Mouse (Mus musculus) heart, postnatal 0 days (tissue): ENCODE measurements around the gene Wdr3. TPM values are rescaled to one million over a fixed set of nuclear protein-coding genes. Genes with fewer than 3 reads are reported as not detected.

Source experiments
- ATAC-seq: fragments of 200-750 bp; cut with Nextera tagmentation; 2 replicates; pipeline ENCODE4 v1.8.0; 2017; ENCODE audit warnings: low read depth, moderate number of reproducible peaks, moderate library complexity; ENCODE audit not compliant: insufficient read depth
- DNase-seq: peaks from one replicate; pipeline ENCODE4 v3.0.0-alpha.2; 2016; ENCODE audit warnings: low spot score
- H3K27ac ChIP-seq: fragments of 300-500 bp; sonication (generic); 2 replicates; pipeline ENCODE4 v1.5.1; 2014; ENCODE audit warnings: low read depth, mild to moderate bottlenecking
- H3K27me3 ChIP-seq: fragments of 300-500 bp; sonication (generic); 2 replicates; pipeline ENCODE4 v1.6.1; 2014; ENCODE audit warnings: low read length, mixed read lengths; ENCODE audit not compliant: control insufficient read depth, insufficient read depth
- H3K36me3 ChIP-seq: fragments of 300-500 bp; sonication (generic); replicated peaks from 2 replicates; pipeline ENCODE4 v1.6.1; 2014; ENCODE audit warnings: low read length, mixed read lengths; ENCODE audit not compliant: control insufficient read depth, insufficient read depth
- H3K4me1 ChIP-seq: fragments of 300-500 bp; sonication (generic); 2 replicates; pipeline ENCODE4 v1.6.1; 2014; ENCODE audit warnings: antibody characterized with exemption; ENCODE audit not compliant: control insufficient read depth, insufficient read depth
- H3K4me2 ChIP-seq: fragments of 300-500 bp; sonication (generic); 2 replicates; pipeline ENCODE4 v1.6.1; 2014; ENCODE audit warnings: low read depth, mild to moderate bottlenecking, low read length, moderate library complexity
- H3K4me3 ChIP-seq: fragments of 300-500 bp; sonication (generic); 2 replicates; pipeline ENCODE4 v1.5.1; 2014; ENCODE audit warnings: low read depth, low read length
- H3K9ac ChIP-seq: fragments of 300-500 bp; sonication (generic); replicated peaks from 2 replicates; pipeline ENCODE4 v1.6.1; 2014; ENCODE audit warnings: low read depth, low read length, mixed read lengths
- H3K9me3 ChIP-seq: fragments of 300-500 bp; sonication (generic); replicated peaks from 2 replicates; pipeline ENCODE4 v1.6.1; 2016; ENCODE audit warnings: low read length; ENCODE audit not compliant: control insufficient read depth
- CTCF ChIP-seq: IDR thresholded peaks from 2 replicates; pipeline ENCODE4 v1.5.1; 2016; ENCODE audit warnings: antibody characterized with exemption, control low read depth, low read depth
- EP300 ChIP-seq: IDR thresholded peaks from 2 replicates; pipeline ENCODE4 v1.6.1; 2016; ENCODE audit warnings: antibody characterized with exemption, low read depth
- WGBS: fragments of 180-500 bp; shearing (Covaris S2); extraction: QIAGEN DNeasy Blood & Tissue Kit; methylation state at CpG from one replicate; pipeline ENCODE4 v1.1.7; 2014; 5-methylcytosine and 5-hydroxymethylcytosine counted together
- polyA plus RNA-seq: library from polyadenylated mRNA; unstranded; fragments of >200 nt; fragmentation: Nextera tagmentation; extraction: Ambion mirVana; gene quantifications from 2 replicates; pipeline ENCODE4 v1.2.1, GENCODE M21; 2015
- total RNA-seq: library from RNA; depleted of rRNA; stranded (reverse); fragments of >200 nt; gene quantifications from 2 replicates; pipeline ENCODE4 v1.2.3, GENCODE M21; 2014; ENCODE audit warnings: low replicate concordance

Wdr3 gene
- total and polyA plus RNA-seq, 2 experiments from 2014 or later: 10.5 to 13.6 TPM

DNA sequence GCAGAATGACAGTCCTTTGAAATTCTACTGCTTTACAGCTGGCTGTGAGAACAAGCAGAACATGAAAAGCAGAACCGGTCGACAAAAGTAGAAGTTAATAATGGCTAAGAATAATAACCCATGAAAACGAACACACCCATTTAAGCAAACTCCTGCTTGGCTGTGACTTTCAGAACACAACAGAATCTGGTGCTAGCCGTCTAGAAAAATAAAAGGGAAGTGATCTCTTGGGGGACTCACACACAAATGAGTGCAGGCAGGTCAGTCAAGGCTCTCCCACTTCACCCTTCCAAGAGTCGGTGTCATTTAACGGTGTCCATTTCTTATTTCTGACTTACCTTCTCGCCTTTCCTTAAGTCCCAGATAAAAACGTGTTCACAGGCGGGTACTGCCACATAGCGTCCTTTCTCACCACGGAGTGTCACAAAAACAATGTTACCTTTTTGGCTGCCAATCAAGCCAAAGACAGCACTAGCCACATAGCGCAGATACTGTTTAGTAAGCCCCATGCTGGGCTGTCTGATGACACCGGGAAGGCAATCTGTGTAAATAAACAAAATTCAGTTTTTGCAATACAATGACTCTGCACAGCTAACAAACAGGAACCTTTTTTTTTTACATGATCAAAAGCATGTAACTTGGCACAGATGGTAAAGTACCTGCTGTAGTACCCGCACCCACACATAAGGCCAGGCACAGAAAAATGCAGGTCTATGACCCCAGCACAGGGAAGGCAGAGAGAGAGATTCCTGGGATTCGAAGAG lies 1.3 kb downstream of the Wdr3 start:
- 85% methylated on average over 15 of the region's 15 CpGs for WGBS
- H3K4me3 ChIP-seq: no peak overlapping the region

GRCm38 (mm10) chr3:100122445-100122844 lies 39.8 kb downstream of the Wdr3 start:
- TF ChIP-seq CTCF (no peak), EP300 (no peak)
- Histone ChIP-seq H3K4me3 (no peak overlapping the region), H3K27me3 (no peaks in the 10 kb centered on the region), H3K4me1 (no peaks in the 10 kb centered on the region), H3K27ac (no peak overlapping the region), H3K4me2 (no peak overlapping the region), H3K9ac (no peak overlapping the region), H3K9me3 (no peaks in the 10 kb centered on the region), H3K36me3 (no peaks in the 10 kb centered on the region)
- 45% methylated on average over 1 of the region's 1 CpGs for WGBS
- DNase-seq (no peak), ATAC-seq (no peak)

More for the DNA sequence above, 1.3 kb downstream of the Wdr3 start:
- TF ChIP-seq EP300 (no peak), CTCF (no peak)
- Histone ChIP-seq H3K4me1 (peaks cover 4% of the 10 kb centered on the region; the same call in 1 of the 2 replicates), H3K27ac (no peak overlapping the region), H3K9ac (0 out of 2 replicates have a peak overlapping the region, but pooled peaks have one; percentile 79), H3K36me3 (peaks cover 28% of the 10 kb centered on the region), H3K27me3 (no peaks in the 10 kb centered on the region), H3K4me2 (peak overlapping the region; percentile 76; the same call in 1 of the 2 replicates), H3K9me3 (no peaks in the 10 kb centered on the region)
- DNase-seq (no peak), ATAC-seq (no peak)

DNA sequence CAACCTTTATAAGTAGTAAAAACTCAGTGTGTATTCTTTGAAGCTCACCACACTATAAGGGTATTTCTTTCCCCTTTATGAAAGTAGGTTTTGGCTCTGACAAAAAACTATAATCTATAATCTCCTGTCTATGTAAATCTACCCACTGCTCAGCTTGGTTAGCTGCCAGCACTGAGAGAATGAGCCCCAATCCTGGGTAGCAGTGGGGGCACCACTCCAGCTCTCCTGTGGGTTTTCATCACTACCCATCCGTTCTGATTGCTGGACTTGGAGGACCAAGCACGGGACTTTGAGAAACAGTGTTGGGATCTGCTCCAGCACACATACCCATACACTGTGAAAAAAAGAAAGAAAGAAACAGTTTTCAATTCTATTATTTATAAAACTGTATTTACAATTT lies 40.2 kb downstream of the Wdr3 start:
- 61% methylated on average over 2 of the region's 2 CpGs for WGBS
- no peak overlapping the region for H3K9ac ChIP-seq

DNA sequence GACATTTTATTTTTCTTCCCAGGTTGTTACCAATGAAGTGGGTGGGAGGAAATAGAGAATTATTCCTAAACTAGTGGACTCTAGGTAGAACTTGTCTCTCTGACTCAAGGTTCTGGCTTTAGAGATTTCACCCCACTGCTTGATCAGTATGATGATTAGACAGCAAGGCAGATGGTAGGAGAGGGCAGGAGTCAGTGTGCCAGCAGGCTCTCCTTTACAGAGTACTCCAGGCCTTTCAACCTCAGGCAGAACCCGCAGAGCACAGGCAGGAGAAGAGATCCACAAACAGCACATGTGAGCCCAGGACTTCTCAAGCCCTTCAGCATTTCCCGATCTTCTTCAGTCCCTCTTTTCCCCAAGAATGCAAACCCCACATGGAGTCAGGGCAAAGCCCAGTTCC lies 43.5 kb downstream of the Wdr3 start:
- Histone ChIP-seq H3K4me3 (no peak overlapping the region), H3K36me3 (no peaks in the 10 kb centered on the region), H3K9ac (no peak overlapping the region), H3K27me3 (no peaks in the 10 kb centered on the region), H3K9me3 (no peaks in the 10 kb centered on the region), H3K27ac (no peak overlapping the region), H3K4me2 (no peak overlapping the region), H3K4me1 (no peaks in the 10 kb centered on the region)
- WGBS: 75% methylated on average over 2 of the region's 2 CpGs
- TF ChIP-seq CTCF (no peak), EP300 (no peak)
- DNase-seq (no peak), ATAC-seq (no peak)

More for the DNA sequence above, 40.2 kb downstream of the Wdr3 start:
- ATAC-seq (no peak), DNase-seq (no peak)
- TF ChIP-seq CTCF: no peak
- TF ChIP-seq EP300: no peak
- Histone ChIP-seq H3K9me3 (no peaks in the 10 kb centered on the region), H3K4me1 (no peaks in the 10 kb centered on the region), H3K4me2 (no peak overlapping the region), H3K27me3 (no peaks in the 10 kb centered on the region), H3K36me3 (no peaks in the 10 kb centered on the region), H3K27ac (no peak overlapping the region), H3K4me3 (no peak overlapping the region)

DNA sequence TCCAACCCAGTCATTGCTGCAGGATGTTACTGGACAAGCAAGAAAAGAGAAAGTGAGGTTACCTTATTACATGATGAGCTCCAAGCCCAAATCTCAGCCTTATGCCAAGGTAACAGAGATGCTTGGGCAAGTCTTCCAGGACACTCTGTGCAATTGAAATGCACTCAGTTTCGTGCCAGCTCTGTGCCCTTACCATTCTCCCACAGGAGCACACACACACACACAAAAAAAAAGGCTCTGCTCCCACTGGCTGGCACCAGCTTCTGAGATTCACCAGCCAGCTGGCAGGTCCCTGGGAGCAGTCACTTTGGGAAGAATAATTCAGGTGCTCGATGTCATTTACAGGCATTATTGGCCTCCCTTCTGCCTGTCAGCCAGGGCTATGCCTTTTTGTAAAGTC lies 55.5 kb downstream of the Wdr3 start:
- 76% methylated on average over 2 of the region's 2 CpGs for WGBS
- TF ChIP-seq CTCF: no peak
- no peak for TF ChIP-seq EP300
- Histone ChIP-seq H3K4me3 (no peak overlapping the region), H3K9ac (no peak overlapping the region), H3K4me1 (no peaks in the 10 kb centered on the region), H3K4me2 (no peak overlapping the region), H3K9me3 (no peaks in the 10 kb centered on the region), H3K27ac (no peak overlapping the region), H3K27me3 (no peaks in the 10 kb centered on the region), H3K36me3 (no peaks in the 10 kb centered on the region)
- ATAC-seq (no peak), DNase-seq (no peak)
